Mouse (Mus musculus) embryonic facial prominence, embryonic 11.5 days (tissue): ENCODE results near the gene Mdc1. TPM values are rescaled to one million over a fixed set of nuclear protein-coding genes. Genes with fewer than 3 reads are reported as not detected.

Source experiments
- ATAC-seq: fragments of 200-750 bp; cut with Nextera tagmentation; replicated peaks from 2 replicates; pipeline ENCODE4 v1.8.0; 2017; ENCODE audit warnings: low read depth; ENCODE audit not compliant: insufficient number of reproducible peaks, low FRiP score, low TSS enrichment
- DNase-seq: peaks from one replicate; pipeline ENCODE4 v3.0.0-alpha.2; 2015; ENCODE audit warnings: low spot score
- H3K27ac ChIP-seq: fragments of 300-500 bp; sonication (generic); replicated peaks from 2 replicates; pipeline ENCODE4 v1.5.1; 2014; ENCODE audit warnings: mild to moderate bottlenecking, low read depth, low read length, control low read depth
- H3K27me3 ChIP-seq: fragments of 300-500 bp; sonication (generic); 2 replicates; pipeline ENCODE4 v1.6.1; 2014; ENCODE audit warnings: mild to moderate bottlenecking, low read length, moderate library complexity, mixed read lengths; ENCODE audit not compliant: control insufficient read depth, insufficient read depth
- H3K36me3 ChIP-seq: fragments of 300-500 bp; sonication (generic); replicated peaks from 2 replicates; pipeline ENCODE4 v1.6.1; 2014; ENCODE audit warnings: low read depth, mild to moderate bottlenecking, low read length, moderate library complexity, mixed read lengths; ENCODE audit not compliant: control insufficient read depth, insufficient read depth
- H3K4me1 ChIP-seq: fragments of 300-500 bp; sonication (generic); 2 replicates; pipeline ENCODE4 v1.6.1; 2014; ENCODE audit warnings: low read length, mixed read lengths; ENCODE audit not compliant: control insufficient read depth, insufficient read depth
- H3K4me2 ChIP-seq: fragments of 300-500 bp; sonication (generic); 2 replicates; pipeline ENCODE4 v1.6.1; 2014; ENCODE audit warnings: low read depth, mild to moderate bottlenecking, control low read depth, low read length, moderate library complexity
- H3K4me3 ChIP-seq: fragments of 300-500 bp; sonication (generic); 2 replicates; pipeline ENCODE4 v1.5.1; 2014; ENCODE audit warnings: low read depth, low read length, control low read depth
- H3K9ac ChIP-seq: fragments of 300-500 bp; sonication (generic); replicated peaks from 2 replicates; pipeline ENCODE4 v1.6.1; 2014; ENCODE audit warnings: mild to moderate bottlenecking, control low read depth, low read length
- H3K9me3 ChIP-seq: fragments of 300-500 bp; sonication (generic); replicated peaks from 2 replicates; pipeline ENCODE4 v1.6.1; 2016; ENCODE audit warnings: mild to moderate bottlenecking, low read length, inconsistent platforms, mixed read lengths; ENCODE audit not compliant: control insufficient read depth
- WGBS: fragments of 180-500 bp; shearing (Covaris S2); extraction: QIAGEN DNeasy Blood & Tissue Kit; methylation state at CpG from one replicate; pipeline ENCODE4 v1.1.7; 2014; 5-methylcytosine and 5-hydroxymethylcytosine counted together
- polyA plus RNA-seq: library from polyadenylated mRNA; unstranded; fragments of >200 nt; fragmentation: Nextera tagmentation; extraction: Ambion mirVana; gene quantifications from 2 replicates; pipeline ENCODE4 v1.2.1, GENCODE M21; 2014

Gene Mdc1
- polyA plus RNA-seq, 1 experiment from 2014 or later, result 23.4 TPM

DNA sequence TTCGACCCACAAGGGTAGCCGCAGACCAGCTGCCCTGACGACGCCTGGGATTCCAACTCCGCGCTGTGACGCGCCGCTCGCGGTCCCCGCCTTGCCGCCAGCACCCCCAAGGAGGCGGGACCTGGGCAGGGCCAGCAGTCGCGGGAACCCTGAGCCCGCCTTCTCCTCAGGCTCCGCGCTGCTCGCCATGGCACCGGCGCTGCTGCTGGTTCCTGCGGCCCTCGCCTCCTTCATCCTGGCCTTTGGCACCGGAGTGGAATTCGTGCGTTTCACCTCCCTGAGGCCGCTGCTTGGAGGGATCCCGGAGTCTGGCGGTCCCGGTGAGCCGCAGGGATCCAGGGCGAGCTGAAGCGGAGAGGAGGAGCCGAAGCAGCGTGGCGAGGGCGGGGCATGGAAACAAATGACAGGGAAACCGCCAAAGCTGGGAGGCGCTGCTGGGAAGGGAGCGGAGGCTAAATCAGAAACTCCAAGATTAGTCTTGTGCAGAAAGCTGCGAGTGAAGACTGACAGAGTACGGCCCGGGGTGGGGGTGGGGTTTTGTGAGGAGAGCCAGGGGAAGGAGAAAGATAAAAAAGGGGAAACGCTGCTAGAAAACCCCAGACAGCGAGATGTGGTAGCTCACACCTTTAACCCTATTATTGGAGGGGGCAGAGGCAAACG, 20.0 kb downstream of the Mdc1 start, which contains the start of gene Nrm:
Gene Nrm (plus strand): TSS at position 121 of the 660 bp plus-strand sequence.
- ATAC-seq (peak; percentile 88), DNase-seq (peak; percentile 91)
- Histone ChIP-seq H3K4me3 (peak within 1 kb of the TSS; percentile 65), H3K9me3 (no peaks in the 10 kb centered on the region), H3K27me3 (no peaks in the 10 kb centered on the region), H3K4me2 (peak within 1 kb of the TSS; percentile 58), H3K36me3 (peaks cover 2% of the 10 kb centered on the region), H3K9ac (peak within 1 kb of the TSS; percentile 88), H3K4me1 (no peaks in the 10 kb centered on the region; the same call in 1 of the 2 replicates), H3K27ac (peak within 1 kb of the TSS; percentile 88)
- WGBS, result under 1% methylated on average over 47 of the region's 47 CpGs

DNA sequence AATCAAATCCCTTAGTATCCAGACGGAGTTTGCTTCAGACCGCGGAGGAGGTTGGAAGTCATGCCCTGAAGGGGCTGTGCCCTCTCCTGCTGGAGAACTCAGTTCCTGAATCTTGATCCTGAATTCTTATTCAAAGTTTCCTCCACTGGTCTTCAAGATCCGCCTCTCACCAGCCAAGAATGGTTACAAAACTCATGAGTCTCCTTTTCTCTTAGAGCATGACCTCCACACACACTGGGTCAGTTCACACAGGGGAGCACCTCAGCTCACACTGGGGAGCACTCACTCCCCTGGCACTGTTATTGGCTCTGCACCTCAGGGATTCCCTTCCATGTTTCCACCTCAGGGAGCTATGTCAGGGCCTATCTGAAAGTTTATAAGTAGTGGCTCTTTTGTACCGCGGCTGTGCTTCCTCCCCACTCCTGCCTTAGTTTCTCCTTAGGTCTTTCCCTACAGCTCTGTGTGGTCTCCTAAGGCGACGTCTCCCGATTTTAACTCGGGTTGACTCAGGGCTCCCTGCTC, 23.6 kb downstream of the Mdc1 start:
- ATAC-seq (no peak), DNase-seq (no peak)
- H3K27me3 ChIP-seq, result no peaks in the 10 kb centered on the region
- peak overlapping the region; percentile 86 for H3K9ac ChIP-seq
- H3K27ac ChIP-seq, result peak overlapping the region; percentile 95
- peak overlapping the region; percentile 73 for H3K4me3 ChIP-seq
- H3K4me1 ChIP-seq, result peaks cover 5% of the 10 kb centered on the region
- H3K4me2 ChIP-seq, result peak overlapping the region; percentile 93
- no peaks in the 10 kb centered on the region for H3K9me3 ChIP-seq
- 18% methylated on average over 10 of the region's 10 CpGs for WGBS
- no peaks in the 10 kb centered on the region; the same call in 1 of the 2 replicates for H3K36me3 ChIP-seq

DNA sequence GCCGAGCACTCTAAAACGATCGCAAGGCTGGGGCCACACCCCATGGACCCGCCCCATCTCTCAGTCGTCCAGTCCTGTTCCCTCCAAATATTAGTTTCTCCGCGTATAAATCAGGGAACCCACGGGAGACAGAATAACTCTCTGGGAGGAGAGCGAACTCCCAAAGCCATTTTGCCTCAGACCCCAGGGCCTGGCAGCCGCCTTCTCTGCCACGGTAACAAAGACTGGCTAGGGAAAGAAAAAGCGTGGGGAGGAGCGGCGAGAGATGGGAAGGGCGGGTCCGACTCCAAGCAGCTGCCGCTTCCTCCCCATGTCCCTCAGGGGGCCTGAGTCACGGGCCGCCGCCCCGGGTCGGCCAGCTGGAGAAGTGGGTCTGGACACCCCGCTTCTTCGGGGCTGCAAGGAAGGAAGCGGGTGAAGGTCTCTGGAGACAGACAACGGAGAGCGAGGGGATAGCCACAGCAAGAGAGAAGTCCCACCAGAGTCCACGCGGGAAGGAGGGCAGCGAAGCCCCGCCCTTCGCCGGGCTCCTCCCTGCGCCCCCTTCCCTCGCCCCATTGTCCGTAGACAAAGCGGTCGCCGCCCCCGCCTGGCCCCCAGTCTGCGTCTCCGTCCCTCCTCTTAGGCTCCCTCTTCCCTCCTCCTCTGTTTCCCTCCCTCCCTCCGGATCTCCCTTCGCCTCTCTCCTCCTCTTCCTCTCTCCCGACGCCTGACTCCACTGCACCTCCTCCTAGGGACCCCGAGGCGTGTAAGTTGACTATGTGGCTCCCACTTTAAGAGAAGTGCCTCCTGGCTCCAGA, 24.4 kb downstream of the Mdc1 start, which contains the start of gene Ppp1r18:
Gene Ppp1r18 (plus strand): TSS at position 113 of the 800 bp plus-strand sequence.
- Histone ChIP-seq H3K4me1 (peaks cover 8% of the 10 kb centered on the region; the same call in 1 of the 2 replicates), H3K27me3 (no peaks in the 10 kb centered on the region), H3K4me2 (peak within 1 kb of the TSS; percentile 93), H3K9ac (peak within 1 kb of the TSS; percentile 86), H3K36me3 (peaks cover 2% of the 10 kb centered on the region), H3K9me3 (no peaks in the 10 kb centered on the region), H3K27ac (peak within 1 kb of the TSS; percentile 95), H3K4me3 (peak within 1 kb of the TSS; percentile 73)
- ATAC-seq, result peak; percentile 54
- 0% methylated on average over 43 of the region's 48 CpGs for WGBS
- DNase-seq, result peak; percentile 88

GRCm38 (mm10) chr17:35866281-35866831, 25.0 kb downstream of the Mdc1 start:
- ATAC-seq (peak; percentile 37), DNase-seq (peak; percentile 76)
- Histone ChIP-seq H3K36me3 (peaks cover 7% of the 10 kb centered on the region), H3K9me3 (no peaks in the 10 kb centered on the region; the same call in 1 of the 2 replicates), H3K4me1 (peaks cover 8% of the 10 kb centered on the region; the same call in 1 of the 2 replicates), H3K27ac (peak overlapping the region; percentile 95), H3K4me2 (peak overlapping the region; percentile 93), H3K9ac (peak overlapping the region; percentile 86), H3K4me3 (peak overlapping the region; percentile 73), H3K27me3 (no peaks in the 10 kb centered on the region)
- under 1% methylated on average over 38 of the region's 38 CpGs for WGBS

GRCm38 (mm10) chr17:35866911-35867890, 25.9 kb downstream of the Mdc1 start:
- Histone ChIP-seq H3K9ac (peak overlapping the region; percentile 86), H3K4me2 (peak overlapping the region; percentile 93), H3K4me3 (peak overlapping the region; percentile 73), H3K27me3 (no peaks in the 10 kb centered on the region), H3K27ac (peak overlapping the region; percentile 95), H3K36me3 (peaks cover 7% of the 10 kb centered on the region), H3K9me3 (no peaks in the 10 kb centered on the region; the same call in 1 of the 2 replicates), H3K4me1 (peaks cover 8% of the 10 kb centered on the region; the same call in 1 of the 2 replicates)
- DNase-seq, result no peak
- WGBS, result 8% methylated on average over 26 of the region's 26 CpGs
- ATAC-seq, result no peak

GRCm38 (mm10) chr17:35868165-35868820, 27.0 kb downstream of the Mdc1 start:
- Histone ChIP-seq H3K4me1 (peaks cover 8% of the 10 kb centered on the region; the same call in 1 of the 2 replicates), H3K4me3 (peak overlapping the region; percentile 73), H3K27me3 (no peaks in the 10 kb centered on the region), H3K9ac (peak overlapping the region; percentile 86), H3K27ac (peak overlapping the region; percentile 56), H3K36me3 (peaks cover 7% of the 10 kb centered on the region), H3K9me3 (no peaks in the 10 kb centered on the region; the same call in 1 of the 2 replicates), H3K4me2 (peak overlapping the region; percentile 93)
- ATAC-seq, result no peak
- no peak for DNase-seq
- 25% methylated on average over 17 of the region's 17 CpGs for WGBS
